Mouse (Mus musculus): ENCODE data around the gene Ddit4. TPM values are rescaled to one million over a fixed set of nuclear protein-coding genes. Genes with fewer than 3 reads are reported as not detected.
"Not testable (repeated sequence)": the region's sequence is repeated elsewhere in the genome, so short reads cannot be mapped to it uniquely, and the experiment has no call there.

Ddit4 gene
- polyA plus RNA-seq (2016; fragmentation: Nextera tagmentation; extraction: Ambion mirVana), result 23.9 and 25.7 TPM in 2 replicates

DNA sequence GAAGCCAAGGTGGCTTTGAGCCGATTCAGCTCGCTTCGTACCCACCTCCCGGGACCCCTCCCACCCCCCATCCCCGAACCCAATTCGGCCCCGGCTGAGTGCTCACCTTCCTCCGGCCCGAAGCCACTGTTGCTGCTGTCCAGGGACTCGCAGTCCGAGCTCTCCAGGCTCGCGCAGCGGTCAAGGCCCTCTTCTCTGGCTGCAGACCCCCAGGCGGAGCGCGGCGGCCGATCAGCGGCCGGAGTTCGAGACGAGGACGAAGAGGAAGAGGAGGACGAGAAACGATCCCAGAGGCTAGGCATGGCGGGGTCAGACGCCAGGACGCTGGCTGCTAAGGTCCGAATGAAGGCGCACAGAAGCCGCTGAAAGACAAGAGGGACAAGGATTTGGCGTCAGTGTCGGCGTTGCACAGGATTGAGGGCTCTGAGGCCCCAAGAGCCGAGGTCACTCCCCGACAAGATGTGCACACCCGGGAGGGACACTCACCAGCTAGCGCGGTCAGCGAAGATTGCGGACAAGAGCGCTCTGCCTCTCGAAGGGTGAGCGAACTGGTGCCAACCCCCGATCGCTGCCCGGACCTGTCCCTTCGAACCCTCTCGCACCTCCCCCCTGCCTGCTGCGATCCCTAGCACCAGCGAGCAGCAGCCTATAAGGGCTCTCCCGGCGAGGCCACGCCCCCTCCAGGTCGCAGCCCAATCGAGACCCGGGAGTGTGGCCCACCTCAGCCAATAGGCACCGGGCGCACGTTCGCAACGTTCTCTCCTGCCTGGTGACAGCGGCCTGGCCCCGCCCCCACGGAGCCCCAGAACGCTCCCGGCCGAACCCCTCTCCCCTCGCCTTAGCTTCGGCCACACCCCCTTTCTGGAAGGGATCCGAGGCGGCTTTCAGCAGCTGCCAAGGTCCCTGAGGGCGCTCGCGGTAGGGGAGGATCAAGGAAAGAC, at the start of gene Ddit4:
Gene Ddit4, minus strand, starts transcription at position 624 of the 941 bp plus-strand sequence.
- peak within 1 kb of the TSS; percentile 90 for H3K9ac ChIP-seq
- peaks cover 40% of the 10 kb centered on the region for H3K4me1 ChIP-seq (replicated peaks)
- peak within 1 kb of the TSS; percentile 90 for H3K27ac ChIP-seq (ENCODE audit: poor library complexity, severe bottlenecking)
- H3K9me3 ChIP-seq (replicated peaks), result no peaks in the 10 kb centered on the region
- H3K4me2 ChIP-seq, result peak within 1 kb of the TSS; percentile 88
- H3K27me3 ChIP-seq (replicated peaks), result peaks cover 3% of the 10 kb centered on the region
- ATAC-seq (ENCODE audit: insufficient number of reproducible peaks, low FRiP score), result peak; percentile 97
- H3K4me3 ChIP-seq, result peak within 1 kb of the TSS; percentile 70
- WGBS, result under 1% methylated on average over 76 of the region's 76 CpGs
- H3K36me3 ChIP-seq, result peaks cover 3% of the 10 kb centered on the region; the same call in 1 of the 2 replicates

DNA sequence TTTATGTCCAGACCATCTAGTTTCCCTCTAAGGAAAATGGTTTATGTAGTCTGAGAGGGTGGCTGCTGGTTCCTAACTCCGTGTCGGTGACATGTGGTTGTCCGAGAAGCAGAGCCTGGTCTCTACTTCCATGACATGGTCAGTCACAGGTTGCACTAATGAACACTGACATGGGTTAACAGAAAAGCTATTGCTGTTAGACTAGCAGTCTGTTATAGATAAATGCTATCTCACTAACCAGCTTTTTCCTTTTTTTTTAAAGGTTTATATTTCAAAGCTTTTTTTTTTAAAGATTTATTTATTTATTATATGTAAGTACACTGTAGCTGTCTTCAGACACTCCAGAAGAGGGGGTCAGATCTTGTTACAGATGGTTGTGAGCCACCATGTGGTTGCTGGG, 47.4 kb upstream of the Ddit4 start:
- ATAC-seq (ENCODE audit: insufficient number of reproducible peaks, low FRiP score), result no peak
- no peak overlapping the region for H3K9ac ChIP-seq
- no peaks in the 10 kb centered on the region for H3K9me3 ChIP-seq (replicated peaks)
- no peak overlapping the region for H3K4me3 ChIP-seq
- no peak overlapping the region for H3K27ac ChIP-seq (ENCODE audit: poor library complexity, severe bottlenecking)
- peaks cover 18% of the 10 kb centered on the region for H3K4me1 ChIP-seq (replicated peaks)
- H3K27me3 ChIP-seq (replicated peaks), result no peaks in the 10 kb centered on the region
- WGBS, result 85% methylated on average over 3 of the region's 3 CpGs
- H3K36me3 ChIP-seq, result peaks cover 29% of the 10 kb centered on the region
- no peak overlapping the region for H3K4me2 ChIP-seq

DNA sequence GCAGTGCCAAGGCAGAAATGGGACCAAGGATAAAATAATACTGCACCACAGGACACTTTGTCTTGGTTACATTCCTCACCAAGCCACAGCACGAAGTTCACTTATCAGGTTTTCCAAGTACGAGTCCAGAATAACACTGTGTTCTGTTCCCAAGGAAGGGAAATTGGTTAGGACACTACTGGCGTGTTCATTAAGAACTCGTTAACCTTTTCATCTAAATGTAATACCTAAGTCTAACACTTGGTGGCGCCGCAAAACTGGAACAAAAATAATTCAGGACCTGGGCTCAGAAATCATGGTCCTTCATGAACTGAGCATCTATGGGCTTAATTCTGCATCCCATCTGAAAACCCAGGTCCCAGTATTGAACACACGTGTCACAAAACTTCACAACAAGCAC, 46.0 kb upstream of the Ddit4 start:
- H3K4me3 ChIP-seq, result no peak overlapping the region
- 17% methylated on average over 7 of the region's 7 CpGs for WGBS
- H3K9me3 ChIP-seq (replicated peaks), result no peaks in the 10 kb centered on the region
- no peaks in the 10 kb centered on the region for H3K27me3 ChIP-seq (replicated peaks)
- H3K9ac ChIP-seq, result no peak overlapping the region
- no peak overlapping the region for H3K4me2 ChIP-seq
- H3K27ac ChIP-seq (ENCODE audit: poor library complexity, severe bottlenecking), result no peak overlapping the region
- ATAC-seq (ENCODE audit: insufficient number of reproducible peaks, low FRiP score), result no peak
- H3K36me3 ChIP-seq, result peaks cover 36% of the 10 kb centered on the region
- peaks cover 15% of the 10 kb centered on the region for H3K4me1 ChIP-seq (replicated peaks)

DNA sequence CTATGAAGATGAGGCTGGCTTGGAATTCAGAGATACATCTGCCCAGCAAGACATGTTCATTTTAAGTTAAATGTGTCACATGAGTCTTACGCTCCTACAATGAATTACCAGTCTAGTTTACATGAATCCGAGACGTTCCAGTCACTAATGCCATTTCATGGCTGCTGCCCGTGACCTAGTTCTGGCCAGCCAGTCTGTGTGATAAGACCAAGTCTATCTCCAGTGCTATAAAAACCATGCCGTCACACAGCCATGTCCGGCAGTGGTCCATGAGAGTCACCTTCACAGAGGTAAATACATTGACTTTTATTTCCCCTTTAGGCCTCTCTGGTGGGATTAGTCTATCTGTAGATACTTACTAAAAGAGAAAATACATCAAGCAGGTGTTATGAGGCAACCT, 44.3 kb upstream of the Ddit4 start:
- Histone ChIP-seq H3K4me1 (replicated peaks) (peaks cover 20% of the 10 kb centered on the region), H3K9me3 (replicated peaks) (no peaks in the 10 kb centered on the region), H3K9ac (no peak overlapping the region), H3K4me3 (no peak overlapping the region), H3K36me3 (peaks cover 33% of the 10 kb centered on the region), H3K27ac (ENCODE audit: poor library complexity, severe bottlenecking) (no peak overlapping the region), H3K4me2 (no peak overlapping the region), H3K27me3 (replicated peaks) (no peaks in the 10 kb centered on the region)
- ATAC-seq (ENCODE audit: insufficient number of reproducible peaks, low FRiP score), result no peak
- 75% methylated on average over 6 of the region's 6 CpGs for WGBS

DNA sequence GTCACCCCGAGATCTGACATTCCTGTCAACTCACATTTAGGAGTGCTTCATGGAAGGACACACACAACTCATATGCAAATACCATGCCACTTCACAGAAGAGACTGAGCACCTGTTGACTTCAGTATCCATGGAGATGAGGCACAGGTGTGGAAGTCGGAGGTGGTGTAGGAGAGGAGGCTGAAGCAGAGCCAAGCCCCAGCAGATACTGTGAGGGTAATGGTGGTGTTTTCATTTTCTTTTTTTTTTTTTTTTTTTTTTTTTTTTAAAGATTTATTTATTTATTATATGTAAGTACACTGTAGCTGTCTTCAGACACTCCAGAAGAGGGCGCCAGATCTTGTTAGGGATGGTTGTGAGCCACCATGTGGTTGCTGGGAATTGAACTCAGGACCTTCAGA, 42.2 kb upstream of the Ddit4 start:
- 88% methylated on average over 2 of the region's 3 CpGs for WGBS
- H3K4me3 ChIP-seq; H3K9me3 ChIP-seq (replicated peaks); H3K27ac ChIP-seq (ENCODE audit: poor library complexity, severe bottlenecking); H3K4me2 ChIP-seq; ATAC-seq (ENCODE audit: insufficient number of reproducible peaks, low FRiP score); H3K9ac ChIP-seq; H3K27me3 ChIP-seq (replicated peaks): not testable (repeated sequence)
- peaks cover 52% of the 10 kb centered on the region for H3K36me3 ChIP-seq
- peaks cover 19% of the 10 kb centered on the region for H3K4me1 ChIP-seq (replicated peaks)

DNA sequence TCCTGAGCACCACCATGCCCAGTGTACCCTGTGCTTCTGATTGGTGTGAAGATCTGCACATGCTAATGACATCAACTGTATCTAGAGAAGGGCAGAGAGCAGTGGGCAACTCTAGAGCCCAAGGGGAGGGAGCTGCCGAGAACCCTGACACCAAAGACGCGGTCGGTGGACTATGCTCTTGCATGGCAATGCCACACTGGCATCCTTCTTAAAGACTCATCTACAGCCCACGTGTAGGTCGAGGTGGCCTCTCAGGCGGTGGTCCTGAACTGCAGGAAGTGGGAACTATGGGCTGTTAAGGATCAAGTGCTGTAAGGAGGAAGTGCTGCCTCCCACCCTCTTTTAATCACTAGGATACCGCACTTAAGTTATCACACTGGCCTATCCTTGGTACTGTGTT, 40.4 kb upstream of the Ddit4 start:
- 62% methylated on average over 8 of the region's 8 CpGs for WGBS
- peaks cover 19% of the 10 kb centered on the region for H3K4me1 ChIP-seq (replicated peaks)
- no peaks in the 10 kb centered on the region for H3K9me3 ChIP-seq (replicated peaks)
- peaks cover 70% of the 10 kb centered on the region for H3K36me3 ChIP-seq
- H3K27me3 ChIP-seq (replicated peaks), result no peaks in the 10 kb centered on the region
- no peak overlapping the region for H3K4me2 ChIP-seq
- H3K4me3 ChIP-seq, result no peak overlapping the region
- no peak for ATAC-seq (ENCODE audit: insufficient number of reproducible peaks, low FRiP score)
- no peak overlapping the region for H3K9ac ChIP-seq
- no peak overlapping the region for H3K27ac ChIP-seq (ENCODE audit: poor library complexity, severe bottlenecking)

DNA sequence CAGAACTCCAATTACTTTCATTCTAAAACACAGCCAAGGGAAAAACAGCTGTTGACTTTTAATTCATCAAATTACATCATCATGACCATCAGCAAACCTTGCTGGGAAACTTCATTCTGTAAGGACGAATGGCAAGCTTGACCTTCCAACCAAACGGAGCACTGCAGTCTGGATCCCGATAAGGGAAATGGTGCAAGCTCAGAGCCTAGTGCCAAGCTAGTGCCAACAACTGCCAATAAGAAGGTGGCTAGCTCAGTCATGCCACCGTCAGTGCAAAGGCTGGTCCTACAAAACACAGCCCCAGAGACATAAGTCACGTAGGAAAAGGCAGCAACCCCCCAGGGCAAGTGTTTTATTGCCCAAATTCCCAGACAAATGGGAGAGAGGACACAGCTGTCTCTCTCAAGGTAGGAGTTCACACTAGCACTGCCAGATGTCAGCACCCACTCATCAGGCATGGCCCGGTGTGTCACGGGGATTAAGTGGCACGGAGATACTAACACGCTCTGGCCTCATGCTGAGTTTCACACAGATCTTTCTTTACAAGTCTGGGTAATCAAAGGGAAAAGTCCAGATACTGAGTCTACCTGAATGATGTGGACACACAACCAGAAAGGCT, 39.7 kb upstream of the Ddit4 start:
- H3K36me3 ChIP-seq, result peaks cover 72% of the 10 kb centered on the region
- no peaks in the 10 kb centered on the region for H3K9me3 ChIP-seq (replicated peaks)
- peaks cover 19% of the 10 kb centered on the region for H3K4me1 ChIP-seq (replicated peaks)
- no peak overlapping the region for H3K27ac ChIP-seq (ENCODE audit: poor library complexity, severe bottlenecking)
- H3K27me3 ChIP-seq (replicated peaks), result no peaks in the 10 kb centered on the region
- no peak overlapping the region for H3K4me2 ChIP-seq
- ATAC-seq (ENCODE audit: insufficient number of reproducible peaks, low FRiP score), result no peak
- 57% methylated on average over 9 of the region's 9 CpGs for WGBS
- no peak overlapping the region for H3K9ac ChIP-seq
- H3K4me3 ChIP-seq, result no peak overlapping the region

DNA sequence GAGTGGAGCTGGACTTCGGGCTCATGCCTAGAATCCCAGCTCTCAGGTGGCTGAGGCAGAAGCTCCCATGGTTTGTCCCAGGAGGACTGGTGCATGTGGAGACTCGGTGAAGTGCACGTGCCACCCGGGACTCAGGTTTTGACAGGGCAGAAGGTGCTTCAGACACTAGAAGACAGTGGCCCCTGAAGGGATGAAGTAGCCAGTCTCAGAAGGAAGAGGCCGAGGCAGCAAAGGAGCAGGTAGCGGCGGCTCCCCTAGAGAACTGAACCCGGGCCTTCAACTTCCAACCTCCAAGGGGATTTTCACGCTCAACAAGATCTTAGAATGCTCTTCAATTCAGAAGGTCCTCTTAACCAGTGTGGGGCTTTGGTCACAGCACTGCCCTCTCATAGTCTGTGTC, 38.8 kb upstream of the Ddit4 start:
- H3K4me1 ChIP-seq (replicated peaks), result peaks cover 19% of the 10 kb centered on the region
- no peak overlapping the region for H3K9ac ChIP-seq
- no peaks in the 10 kb centered on the region for H3K9me3 ChIP-seq (replicated peaks)
- H3K4me2 ChIP-seq, result no peak overlapping the region
- H3K27me3 ChIP-seq (replicated peaks), result no peaks in the 10 kb centered on the region
- no peak for ATAC-seq (ENCODE audit: insufficient number of reproducible peaks, low FRiP score)
- WGBS, result 92% methylated on average over 9 of the region's 9 CpGs
- no peak overlapping the region for H3K4me3 ChIP-seq
- H3K36me3 ChIP-seq, result peaks cover 70% of the 10 kb centered on the region
- no peak overlapping the region for H3K27ac ChIP-seq (ENCODE audit: poor library complexity, severe bottlenecking)

DNA sequence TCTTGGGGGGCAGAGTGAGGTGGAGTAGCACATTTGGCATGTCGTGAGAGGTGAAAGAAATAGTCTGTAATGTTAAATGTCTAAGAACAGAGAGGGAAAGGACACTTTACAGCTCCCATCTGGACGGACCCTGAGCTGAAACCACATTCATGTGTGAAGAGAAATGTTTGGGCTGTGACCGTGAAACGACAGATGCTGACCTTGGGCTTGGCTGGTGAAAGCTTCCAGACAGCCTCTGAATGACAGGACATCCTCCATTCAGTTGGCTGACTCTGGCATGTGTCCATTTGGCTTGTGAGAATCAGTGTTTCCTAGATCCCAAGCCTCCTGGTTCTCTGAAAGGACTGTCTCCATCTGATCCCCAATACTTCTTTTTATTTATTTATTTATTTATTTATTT, 36.4 kb upstream of the Ddit4 start:
- Histone ChIP-seq H3K9ac (no peak overlapping the region), H3K36me3 (peaks cover 63% of the 10 kb centered on the region)
- WGBS, result 66% methylated on average over 4 of the region's 4 CpGs

DNA sequence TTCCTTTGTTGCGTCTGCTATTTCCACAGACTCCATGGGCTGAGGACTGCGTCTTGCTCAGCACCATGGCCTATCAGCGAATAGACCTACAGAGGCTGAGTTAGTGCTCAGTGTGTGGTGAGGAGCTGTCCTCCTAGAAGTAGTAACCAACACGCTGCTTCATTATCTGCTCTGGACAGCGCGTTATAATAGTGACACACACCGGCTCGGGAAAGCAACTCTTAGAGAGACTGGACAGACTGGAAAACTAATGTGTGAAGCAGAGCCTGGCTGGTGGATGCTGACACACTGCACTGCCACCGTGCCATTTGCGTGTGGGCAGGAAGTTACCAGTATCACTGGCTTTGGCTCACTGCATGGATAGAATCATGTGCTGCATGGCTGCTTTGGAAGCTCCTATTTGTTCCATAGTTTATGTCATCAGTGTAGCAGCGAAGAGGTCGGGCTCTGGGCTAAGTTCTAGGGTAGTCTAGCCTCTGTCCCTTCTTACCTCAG, 30.8 kb upstream of the Ddit4 start:
- no peaks in the 10 kb centered on the region for H3K9me3 ChIP-seq (replicated peaks)
- H3K4me2 ChIP-seq, result no peak overlapping the region
- H3K9ac ChIP-seq, result no peak overlapping the region
- H3K4me1 ChIP-seq (replicated peaks), result peaks cover 51% of the 10 kb centered on the region
- H3K4me3 ChIP-seq, result no peak overlapping the region
- WGBS, result 70% methylated on average over 12 of the region's 12 CpGs
- H3K27me3 ChIP-seq (replicated peaks), result no peaks in the 10 kb centered on the region
- no peak for ATAC-seq (ENCODE audit: insufficient number of reproducible peaks, low FRiP score)
- H3K27ac ChIP-seq (ENCODE audit: poor library complexity, severe bottlenecking), result no peak overlapping the region
- peaks cover 27% of the 10 kb centered on the region for H3K36me3 ChIP-seq

More for the DNA sequence above, 36.4 kb upstream of the Ddit4 start:
- Histone ChIP-seq H3K4me1 (replicated peaks) (peaks cover 19% of the 10 kb centered on the region), H3K4me2 (no peak overlapping the region), H3K27ac (ENCODE audit: poor library complexity, severe bottlenecking) (no peak overlapping the region), H3K9me3 (replicated peaks) (no peaks in the 10 kb centered on the region), H3K4me3 (no peak overlapping the region), H3K27me3 (replicated peaks) (no peaks in the 10 kb centered on the region)
- ATAC-seq (ENCODE audit: insufficient number of reproducible peaks, low FRiP score), result no peak

DNA sequence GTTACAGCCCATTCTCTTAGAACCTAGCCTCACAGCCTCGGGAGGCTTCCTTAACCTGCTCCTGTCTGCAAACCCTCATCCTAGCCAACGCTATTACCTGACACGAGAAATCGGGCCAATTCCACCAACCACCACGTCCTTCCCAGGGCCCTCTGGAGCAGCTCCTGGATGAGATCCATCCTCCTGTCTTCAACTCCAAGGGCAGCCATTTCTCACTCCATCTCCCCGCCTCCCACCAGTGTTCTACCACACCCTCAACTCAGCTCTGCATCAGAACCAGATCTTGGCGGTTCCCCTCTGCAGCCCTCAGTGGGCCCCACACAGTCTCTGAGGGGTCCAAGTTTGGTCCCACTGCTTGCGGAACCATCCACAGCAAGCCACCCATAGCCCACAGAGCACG, 30.2 kb upstream of the Ddit4 start:
- Histone ChIP-seq H3K27me3 (replicated peaks) (no peaks in the 10 kb centered on the region), H3K4me1 (replicated peaks) (peaks cover 57% of the 10 kb centered on the region), H3K27ac (ENCODE audit: poor library complexity, severe bottlenecking) (peak overlapping the region; percentile 53; the same call in 1 of the 2 replicates), H3K4me3 (no peak overlapping the region), H3K9ac (no peak overlapping the region), H3K36me3 (peaks cover 20% of the 10 kb centered on the region), H3K4me2 (no peak overlapping the region), H3K9me3 (replicated peaks) (no peaks in the 10 kb centered on the region)
- no peak for ATAC-seq (ENCODE audit: insufficient number of reproducible peaks, low FRiP score)
- 70% methylated on average over 9 of the region's 9 CpGs for WGBS

Data from heart, embryonic 12.5 days (tissue).